Mouse (Mus musculus) intestine, embryonic 16.5 days (tissue): ENCODE measurements at regions not wholly inside any gene's neighbourhood (a gene's known extent, or its start where the extent isn't known, plus 50 kb on each side); places are given as distances from the start of the nearest gene placed in this dataset.

Experiments
- ATAC-seq: fragments of 200-750 bp; cut with Nextera tagmentation; 2 replicates; pipeline ENCODE4 v1.8.0; 2017; ENCODE audit warnings: moderate TSS enrichment, moderate library complexity
- H3K27ac ChIP-seq: fragments of 300-500 bp; sonication (generic); 2 replicates; pipeline ENCODE4 v1.5.1; 2014; ENCODE audit warnings: mild to moderate bottlenecking, low read length
- H3K27me3 ChIP-seq: fragments of 300-500 bp; sonication (generic); replicated peaks from 2 replicates; pipeline ENCODE4 v1.6.1; 2014; ENCODE audit warnings: low read length, control low read depth, mixed read lengths; ENCODE audit not compliant: control insufficient read depth, insufficient read depth
- H3K36me3 ChIP-seq: fragments of 300-500 bp; sonication (generic); 2 replicates; pipeline ENCODE4 v1.6.1; 2014; ENCODE audit warnings: low read length, control low read depth; ENCODE audit not compliant: control insufficient read depth, insufficient read depth
- H3K4me1 ChIP-seq: fragments of 300-500 bp; sonication (generic); 2 replicates; pipeline ENCODE4 v1.6.1; 2014; ENCODE audit warnings: low read length, control low read depth, mixed read lengths; ENCODE audit not compliant: control insufficient read depth, insufficient read depth
- H3K4me2 ChIP-seq: fragments of 300-500 bp; sonication (generic); 2 replicates; pipeline ENCODE4 v1.6.1; 2014; ENCODE audit warnings: low read depth, low read length, control low read depth
- H3K4me3 ChIP-seq: fragments of 300-500 bp; sonication (generic); 2 replicates; pipeline ENCODE4 v1.5.1; 2014; ENCODE audit warnings: mild to moderate bottlenecking, low read length
- H3K9ac ChIP-seq: fragments of 300-500 bp; sonication (generic); 2 replicates; pipeline ENCODE4 v1.6.1; 2014; ENCODE audit warnings: low read depth, low read length
- H3K9me3 ChIP-seq: fragments of 300-500 bp; sonication (generic); 2 replicates; pipeline ENCODE4 v1.6.1; 2016; ENCODE audit warnings: low read length, control low read depth; ENCODE audit not compliant: control insufficient read depth
- WGBS: fragments of 180-500 bp; shearing (Covaris S2); extraction: QIAGEN DNeasy Blood & Tissue Kit; methylation state at CpG from one replicate; pipeline ENCODE4 v1.1.7; 2014; 5-methylcytosine and 5-hydroxymethylcytosine counted together

- Histone ChIP-seq H3K27ac (no peak overlapping the region), H3K4me2 (no peak overlapping the region), H3K36me3 (no peaks in the 10 kb centered on the region), H3K9me3 (no peaks in the 10 kb centered on the region), H3K9ac (no peak overlapping the region), H3K4me3 (no peak overlapping the region), H3K4me1 (no peaks in the 10 kb centered on the region; the same call in 1 of the 2 replicates), H3K27me3 (no peaks in the 10 kb centered on the region)
- 65% methylated on average over 3 of the region's 3 CpGs for WGBS
- ATAC-seq, result no peak
These were observed 213.2 kb downstream of the Icos start for GRCm38 (mm10) chr1:61190921-61191320.

GRCm38 (mm10) chr1:61198549-61199062, 220.9 kb downstream of the Icos start:
- Histone ChIP-seq H3K4me2 (no peak overlapping the region), H3K27ac (no peak overlapping the region), H3K9me3 (no peaks in the 10 kb centered on the region), H3K9ac (no peak overlapping the region), H3K27me3 (no peaks in the 10 kb centered on the region), H3K36me3 (no peaks in the 10 kb centered on the region), H3K4me3 (no peak overlapping the region), H3K4me1 (peaks cover 8% of the 10 kb centered on the region)
- ATAC-seq, result no peak
- 74% methylated on average over 3 of the region's 3 CpGs for WGBS

GRCm38 (mm10) chr1:61201006-61201405, 223.3 kb downstream of the Icos start:
- no peak for ATAC-seq

DNA sequence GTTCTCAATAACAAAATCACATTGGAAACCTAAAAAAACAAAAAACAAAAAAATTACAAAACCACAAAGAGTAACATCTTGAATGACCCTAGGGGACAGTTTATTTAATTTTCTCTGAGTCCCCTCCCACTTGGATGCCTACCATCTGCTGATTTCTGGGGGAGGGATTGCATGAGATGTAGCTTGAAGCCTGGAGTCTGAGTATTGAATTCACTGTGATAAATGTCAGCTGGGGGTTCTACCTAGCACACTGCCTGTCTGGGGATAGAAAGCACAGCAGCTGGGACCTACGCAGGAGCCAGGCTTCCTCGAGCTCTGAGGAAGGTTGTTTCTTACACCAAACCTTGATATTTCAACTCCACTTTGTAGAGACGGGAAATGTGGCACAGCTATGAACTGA, 224.4 kb downstream of the Icos start:
- Histone ChIP-seq H3K36me3 (no peaks in the 10 kb centered on the region), H3K4me2 (no peak overlapping the region), H3K9ac (no peak overlapping the region), H3K9me3 (no peaks in the 10 kb centered on the region), H3K27me3 (no peaks in the 10 kb centered on the region), H3K27ac (no peak overlapping the region), H3K4me1 (peaks cover 11% of the 10 kb centered on the region), H3K4me3 (no peak overlapping the region)
- ATAC-seq, result no peak
- 64% methylated on average over 3 of the region's 3 CpGs for WGBS

More at GRCm38 (mm10) chr1:61201006-61201405, 223.3 kb downstream of the Icos start:
- Histone ChIP-seq H3K9ac (no peak overlapping the region), H3K36me3 (no peaks in the 10 kb centered on the region), H3K4me2 (no peak overlapping the region), H3K9me3 (no peaks in the 10 kb centered on the region), H3K4me1 (peaks cover 11% of the 10 kb centered on the region), H3K27ac (no peak overlapping the region), H3K4me3 (no peak overlapping the region), H3K27me3 (no peaks in the 10 kb centered on the region)
- WGBS, result 90% methylated on average over 2 of the region's 2 CpGs

DNA sequence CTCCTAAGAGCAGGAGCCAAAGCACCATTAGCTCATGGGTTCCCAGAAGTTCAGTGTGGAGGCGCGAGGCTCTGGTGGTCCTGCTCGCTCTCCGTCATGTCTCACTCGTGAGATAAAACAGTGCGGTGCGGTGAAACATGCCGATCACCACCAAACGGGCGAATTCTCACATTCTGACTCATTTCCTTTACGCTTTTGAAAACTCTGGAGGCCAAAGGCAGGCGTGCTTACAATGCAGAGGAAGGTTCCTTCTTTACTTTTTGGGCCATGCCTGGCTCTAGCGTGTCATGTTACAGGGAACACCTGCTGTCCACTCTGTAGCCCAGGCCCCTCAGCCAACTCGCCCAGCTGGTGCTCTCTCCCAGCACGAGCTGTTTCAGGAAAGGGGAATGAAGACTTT, 225.4 kb downstream of the Icos start:
- Histone ChIP-seq H3K36me3 (no peaks in the 10 kb centered on the region), H3K27ac (no peak overlapping the region), H3K27me3 (no peaks in the 10 kb centered on the region), H3K4me1 (peaks cover 11% of the 10 kb centered on the region), H3K9me3 (no peaks in the 10 kb centered on the region), H3K4me3 (no peak overlapping the region), H3K9ac (no peak overlapping the region), H3K4me2 (no peak overlapping the region)
- ATAC-seq, result no peak
- 20% methylated on average over 15 of the region's 15 CpGs for WGBS

DNA sequence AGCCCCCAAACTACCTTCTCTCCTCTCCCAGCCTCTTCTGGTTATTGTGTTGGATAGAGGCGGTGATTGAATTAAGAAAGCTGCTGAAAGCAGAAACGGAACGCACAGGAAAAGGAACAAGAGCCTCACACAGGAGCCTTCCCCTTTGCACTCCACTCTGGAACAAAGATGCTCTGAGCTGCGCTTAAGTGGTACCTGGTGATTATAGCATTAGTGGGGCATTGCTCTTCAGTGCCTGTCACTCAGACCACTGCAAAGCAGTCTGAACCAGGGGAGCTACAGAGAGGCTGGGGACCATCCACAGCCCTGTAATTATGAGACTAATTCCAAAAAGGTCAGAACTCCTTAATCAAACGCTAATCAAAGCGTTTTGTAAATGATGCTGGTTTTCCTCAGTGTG, 225.9 kb downstream of the Icos start:
- Histone ChIP-seq H3K27me3 (no peaks in the 10 kb centered on the region), H3K27ac (no peak overlapping the region), H3K4me1 (peaks cover 11% of the 10 kb centered on the region), H3K36me3 (no peaks in the 10 kb centered on the region), H3K9me3 (no peaks in the 10 kb centered on the region), H3K4me3 (no peak overlapping the region), H3K9ac (no peak overlapping the region), H3K4me2 (no peak overlapping the region)
- 30% methylated on average over 6 of the region's 6 CpGs for WGBS
- ATAC-seq, result no peak

- H3K4me3 ChIP-seq, result no peak overlapping the region
- H3K27me3 ChIP-seq, result no peaks in the 10 kb centered on the region
- H3K4me2 ChIP-seq, result no peak overlapping the region
- no peak for ATAC-seq
- no peak overlapping the region for H3K9ac ChIP-seq
- H3K36me3 ChIP-seq, result no peaks in the 10 kb centered on the region
- H3K27ac ChIP-seq, result no peak overlapping the region
- H3K4me1 ChIP-seq, result peaks cover 11% of the 10 kb centered on the region
- WGBS, result 75% methylated on average over 5 of the region's 5 CpGs
- no peaks in the 10 kb centered on the region for H3K9me3 ChIP-seq
These were observed 227.4 kb downstream of the Icos start for GRCm38 (mm10) chr1:61205137-61205536.

GRCm38 (mm10) chr1:61206861-61207380, 229.2 kb downstream of the Icos start:
- Histone ChIP-seq H3K9ac (no peak overlapping the region), H3K27me3 (no peaks in the 10 kb centered on the region), H3K4me1 (peaks cover 11% of the 10 kb centered on the region), H3K4me2 (no peak overlapping the region), H3K4me3 (no peak overlapping the region), H3K9me3 (no peaks in the 10 kb centered on the region), H3K36me3 (no peaks in the 10 kb centered on the region), H3K27ac (no peak overlapping the region)
- 84% methylated on average over 6 of the region's 6 CpGs for WGBS
- ATAC-seq, result no peak

- 79% methylated on average over 1 of the region's 1 CpGs for WGBS
- no peak for ATAC-seq
These were observed 230.7 kb downstream of the Icos start for GRCm38 (mm10) chr1:61208386-61208785.

GRCm38 (mm10) chr1:61221131-61221530, 243.4 kb downstream of the Icos start:
- no peak overlapping the region for H3K27ac ChIP-seq
- 62% methylated on average over 1 of the region's 1 CpGs for WGBS
- no peaks in the 10 kb centered on the region for H3K27me3 ChIP-seq
- no peak overlapping the region for H3K4me3 ChIP-seq
- ATAC-seq, result no peak
- no peak overlapping the region for H3K4me2 ChIP-seq
- no peaks in the 10 kb centered on the region for H3K36me3 ChIP-seq
- H3K9me3 ChIP-seq, result no peaks in the 10 kb centered on the region
- H3K4me1 ChIP-seq, result no peaks in the 10 kb centered on the region
- no peak overlapping the region for H3K9ac ChIP-seq

More at GRCm38 (mm10) chr1:61208386-61208785, 230.7 kb downstream of the Icos start:
- no peak overlapping the region for H3K27ac ChIP-seq
- H3K9ac ChIP-seq, result no peak overlapping the region
- H3K27me3 ChIP-seq, result no peaks in the 10 kb centered on the region
- no peak overlapping the region for H3K4me2 ChIP-seq
- no peaks in the 10 kb centered on the region for H3K36me3 ChIP-seq
- H3K4me3 ChIP-seq, result no peak overlapping the region
- no peaks in the 10 kb centered on the region for H3K9me3 ChIP-seq
- H3K4me1 ChIP-seq, result peaks cover 5% of the 10 kb centered on the region
